Mouse (Mus musculus) Muller cell, postnatal 12 days (primary cell): ENCODE measurements at regions not wholly inside any gene's neighbourhood (a gene's known extent, or its start where the extent isn't known, plus 50 kb on each side); places are given as distances from the start of the nearest gene placed in this dataset.
"Not testable (repeated sequence)": the region's sequence is repeated elsewhere in the genome, so short reads cannot be mapped to it uniquely, and the experiment has no call there.

Experiments
- DNase-seq: peaks from one replicate; pipeline ENCODE4 v3.0.0-alpha.2; 2015; ENCODE audit errors: inconsistent ontology term

GRCm38 (mm10) chr8:24386462-24386861 is 339.2 kb downstream of the Adam3 start:
- peak; percentile 48 for DNase-seq

- DNase-seq = no peak
These were observed 341.7 kb downstream of the Adam3 start for GRCm38 (mm10) chr8:24383963-24384435.

GRCm38 (mm10) chr8:24383130-24383962 is 342.3 kb downstream of the Adam3 start:
- no peak for DNase-seq

GRCm38 (mm10) chr8:24381666-24382253 is 343.9 kb downstream of the Adam3 start:
- DNase-seq = no peak

GRCm38 (mm10) chr8:24378070-24378469 is 347.6 kb downstream of the Adam3 start:
- no peak for DNase-seq

- DNase-seq = not testable (repeated sequence)
These were observed 348.8 kb downstream of the Adam3 start for GRCm38 (mm10) chr8:24376846-24377245.

- no peak for DNase-seq
These were observed 351.1 kb downstream of the Adam3 start for GRCm38 (mm10) chr8:24374503-24374902.

- DNase-seq = no peak
These were observed 353.6 kb downstream of the Adam3 start for GRCm38 (mm10) chr8:24372068-24372467.

- no peak for DNase-seq
These were observed 359.7 kb downstream of the Adam3 start for GRCm38 (mm10) chr8:24366000-24366399.

- DNase-seq = peak; percentile 76
These were observed 361.0 kb downstream of the Adam3 start for GRCm38 (mm10) chr8:24364685-24365084.

GRCm38 (mm10) chr8:24359022-24359600 is 366.5 kb downstream of the Adam3 start:
- peak; percentile 49 for DNase-seq

- no peak for DNase-seq
These were observed 370.5 kb downstream of the Adam3 start for GRCm38 (mm10) chr8:24355146-24355545.

- no peak for DNase-seq
These were observed 371.8 kb downstream of the Adam3 start for GRCm38 (mm10) chr8:24353842-24354241.

- no peak for DNase-seq
These were observed 373.3 kb downstream of the Adam3 start for GRCm38 (mm10) chr8:24352322-24352721.

- DNase-seq = no peak
These were observed 373.9 kb downstream of the Adam3 start for GRCm38 (mm10) chr8:24351760-24352159.

GRCm38 (mm10) chr8:24346390-24347113 is 379.1 kb downstream of the Adam3 start:
- DNase-seq = peak; percentile 7

- DNase-seq = no peak
These were observed 387.0 kb downstream of the Adam3 start for GRCm38 (mm10) chr8:24338694-24339093.

GRCm38 (mm10) chr8:24337635-24338034 is 388.0 kb downstream of the Adam3 start:
- DNase-seq = peak; percentile 52

- no peak for DNase-seq
These were observed 389.9 kb downstream of the Adam3 start for GRCm38 (mm10) chr8:24335709-24336108.

- DNase-seq = no peak
These were observed 391.9 kb downstream of the Adam3 start for GRCm38 (mm10) chr8:24333705-24334104.

GRCm38 (mm10) chr8:24310893-24311292 is 414.8 kb downstream of the Adam3 start:
- DNase-seq = no peak

- no peak for DNase-seq
These were observed 431.1 kb downstream of the Adam3 start for GRCm38 (mm10) chr8:24294565-24294964.
